Mouse (Mus musculus): ENCODE data around the gene Stap2. TPM values are rescaled to one million over a fixed set of nuclear protein-coding genes. Genes with fewer than 3 reads are reported as not detected.

The Stap2 gene
- polyA plus RNA-seq, 1 experiment from 2014 or later, result 5.1 TPM

- Histone ChIP-seq H3K27me3 (ENCODE audit: control insufficient read depth, insufficient read depth, low read length) (no peaks in the 10 kb centered on the region), H3K36me3 (ENCODE audit: control insufficient read depth, insufficient read depth, low read length) (peaks cover 21% of the 10 kb centered on the region), H3K9me3 (ENCODE audit: control insufficient read depth, low read length) (no peaks in the 10 kb centered on the region), H3K9ac (replicated peaks; ENCODE audit: low read length) (peak within 1 kb of the TSS; percentile 80), H3K4me2 (ENCODE audit: low read length) (peak within 1 kb of the TSS; percentile 69), H3K27ac (replicated peaks; ENCODE audit: low read depth, low read length) (peak within 1 kb of the TSS; percentile 86), H3K4me1 (ENCODE audit: control insufficient read depth, insufficient read depth, low read length) (peaks cover 18% of the 10 kb centered on the region), H3K4me3 (replicated peaks; ENCODE audit: low read depth, low read length) (peak within 1 kb of the TSS; percentile 88)
- ATAC-seq (ENCODE audit: low FRiP score, low TSS enrichment) (peak; percentile 91), DNase-seq (peak; percentile 100)
- under 1% methylated on average over 74 of the region's 74 CpGs for WGBS
Observed at GRCm38 (mm10) chr17:56036176-56036900, 31.0 kb upstream of the Stap2 start, which contains the start of gene Sh3gl1. Sh3gl1 (minus strand) TSS chr17:56036635.

- H3K27me3 ChIP-seq (ENCODE audit: control insufficient read depth, insufficient read depth, low read length), result no peaks in the 10 kb centered on the region
- DNase-seq, result no peak
- H3K27ac ChIP-seq (replicated peaks; ENCODE audit: low read depth, low read length), result no peak overlapping the region
- H3K9me3 ChIP-seq (ENCODE audit: control insufficient read depth, low read length), result no peaks in the 10 kb centered on the region
- H3K4me3 ChIP-seq (replicated peaks; ENCODE audit: low read depth, low read length), result peak overlapping the region; percentile 88; the same call in 1 of the 2 replicates
- peaks cover 24% of the 10 kb centered on the region for H3K36me3 ChIP-seq (ENCODE audit: control insufficient read depth, insufficient read depth, low read length)
- H3K4me1 ChIP-seq (ENCODE audit: control insufficient read depth, insufficient read depth, low read length), result peaks cover 11% of the 10 kb centered on the region
- peak overlapping the region; percentile 80; the same call in 1 of the 2 replicates for H3K9ac ChIP-seq (replicated peaks; ENCODE audit: low read length)
- WGBS, result 94% methylated on average over 4 of the region's 4 CpGs
- H3K4me2 ChIP-seq (ENCODE audit: low read length), result peak overlapping the region; percentile 69
- ATAC-seq (ENCODE audit: low FRiP score, low TSS enrichment), result no peak
Observed at GRCm38 (mm10) chr17:56035216-56035615, 29.8 kb upstream of the Stap2 start.

GRCm38 (mm10) chr17:56034726-56035100, 29.3 kb upstream of the Stap2 start:
- no peaks in the 10 kb centered on the region for H3K9me3 ChIP-seq (ENCODE audit: control insufficient read depth, low read length)
- ATAC-seq (ENCODE audit: low FRiP score, low TSS enrichment), result no peak
- H3K27ac ChIP-seq (replicated peaks; ENCODE audit: low read depth, low read length), result no peak overlapping the region
- no peak for DNase-seq
- H3K4me2 ChIP-seq (ENCODE audit: low read length), result peak overlapping the region; percentile 69
- WGBS, result 93% methylated on average over 6 of the region's 6 CpGs
- H3K27me3 ChIP-seq (ENCODE audit: control insufficient read depth, insufficient read depth, low read length), result no peaks in the 10 kb centered on the region
- peaks cover 11% of the 10 kb centered on the region for H3K4me1 ChIP-seq (ENCODE audit: control insufficient read depth, insufficient read depth, low read length)
- peak overlapping the region; percentile 80; the same call in 1 of the 2 replicates for H3K9ac ChIP-seq (replicated peaks; ENCODE audit: low read length)
- 0 out of 2 replicates have a peak overlapping the region, but pooled peaks have one; percentile 88 for H3K4me3 ChIP-seq (replicated peaks; ENCODE audit: low read depth, low read length)
- peaks cover 24% of the 10 kb centered on the region for H3K36me3 ChIP-seq (ENCODE audit: control insufficient read depth, insufficient read depth, low read length)

GRCm38 (mm10) chr17:56034040-56034725, 28.8 kb upstream of the Stap2 start:
- ATAC-seq (ENCODE audit: low FRiP score, low TSS enrichment) (no peak), DNase-seq (no peak)
- Histone ChIP-seq H3K9ac (replicated peaks; ENCODE audit: low read length) (no peak overlapping the region), H3K27me3 (ENCODE audit: control insufficient read depth, insufficient read depth, low read length) (no peaks in the 10 kb centered on the region), H3K36me3 (ENCODE audit: control insufficient read depth, insufficient read depth, low read length) (peaks cover 28% of the 10 kb centered on the region), H3K4me1 (ENCODE audit: control insufficient read depth, insufficient read depth, low read length) (peaks cover 11% of the 10 kb centered on the region), H3K27ac (replicated peaks; ENCODE audit: low read depth, low read length) (no peak overlapping the region), H3K4me2 (ENCODE audit: low read length) (no peak overlapping the region), H3K4me3 (replicated peaks; ENCODE audit: low read depth, low read length) (no peak overlapping the region), H3K9me3 (ENCODE audit: control insufficient read depth, low read length) (no peaks in the 10 kb centered on the region)
- 94% methylated on average over 7 of the region's 7 CpGs for WGBS

- no peak for DNase-seq
- peaks cover 31% of the 10 kb centered on the region for H3K36me3 ChIP-seq (ENCODE audit: control insufficient read depth, insufficient read depth, low read length)
Observed at GRCm38 (mm10) chr17:56032831-56033230, 27.4 kb upstream of the Stap2 start.

GRCm38 (mm10) chr17:56032127-56032733, 26.8 kb upstream of the Stap2 start:
- Histone ChIP-seq H3K27me3 (ENCODE audit: control insufficient read depth, insufficient read depth, low read length) (no peaks in the 10 kb centered on the region), H3K4me2 (ENCODE audit: low read length) (no peak overlapping the region), H3K9me3 (ENCODE audit: control insufficient read depth, low read length) (no peaks in the 10 kb centered on the region), H3K4me1 (ENCODE audit: control insufficient read depth, insufficient read depth, low read length) (peaks cover 11% of the 10 kb centered on the region), H3K9ac (replicated peaks; ENCODE audit: low read length) (no peak overlapping the region), H3K27ac (replicated peaks; ENCODE audit: low read depth, low read length) (no peak overlapping the region), H3K4me3 (replicated peaks; ENCODE audit: low read depth, low read length) (no peak overlapping the region), H3K36me3 (ENCODE audit: control insufficient read depth, insufficient read depth, low read length) (peaks cover 33% of the 10 kb centered on the region)
- ATAC-seq (ENCODE audit: low FRiP score, low TSS enrichment) (no peak), DNase-seq (no peak)
- 77% methylated on average over 6 of the region's 6 CpGs for WGBS

More at GRCm38 (mm10) chr17:56032831-56033230, 27.4 kb upstream of the Stap2 start:
- Histone ChIP-seq H3K27me3 (ENCODE audit: control insufficient read depth, insufficient read depth, low read length) (no peaks in the 10 kb centered on the region), H3K9ac (replicated peaks; ENCODE audit: low read length) (no peak overlapping the region), H3K4me3 (replicated peaks; ENCODE audit: low read depth, low read length) (no peak overlapping the region), H3K27ac (replicated peaks; ENCODE audit: low read depth, low read length) (no peak overlapping the region), H3K4me2 (ENCODE audit: low read length) (no peak overlapping the region), H3K9me3 (ENCODE audit: control insufficient read depth, low read length) (no peaks in the 10 kb centered on the region), H3K4me1 (ENCODE audit: control insufficient read depth, insufficient read depth, low read length) (peaks cover 11% of the 10 kb centered on the region)
- WGBS, result 82% methylated on average over 7 of the region's 7 CpGs
- ATAC-seq (ENCODE audit: low FRiP score, low TSS enrichment), result no peak

- Histone ChIP-seq H3K27ac (replicated peaks; ENCODE audit: low read depth, low read length) (no peak overlapping the region), H3K27me3 (ENCODE audit: control insufficient read depth, insufficient read depth, low read length) (no peaks in the 10 kb centered on the region), H3K9me3 (ENCODE audit: control insufficient read depth, low read length) (no peaks in the 10 kb centered on the region), H3K4me3 (replicated peaks; ENCODE audit: low read depth, low read length) (no peak overlapping the region), H3K9ac (replicated peaks; ENCODE audit: low read length) (no peak overlapping the region), H3K4me2 (ENCODE audit: low read length) (no peak overlapping the region), H3K36me3 (ENCODE audit: control insufficient read depth, insufficient read depth, low read length) (peaks cover 33% of the 10 kb centered on the region), H3K4me1 (ENCODE audit: control insufficient read depth, insufficient read depth, low read length) (peaks cover 11% of the 10 kb centered on the region)
- no peak for DNase-seq
- ATAC-seq (ENCODE audit: low FRiP score, low TSS enrichment), result no peak
- 92% methylated on average over 7 of the region's 7 CpGs for WGBS
Observed at GRCm38 (mm10) chr17:56031431-56031830, 26.0 kb upstream of the Stap2 start.

GRCm38 (mm10) chr17:56030919-56031318, 25.5 kb upstream of the Stap2 start:
- no peak overlapping the region for H3K4me2 ChIP-seq (ENCODE audit: low read length)
- DNase-seq (no peak), ATAC-seq (ENCODE audit: low FRiP score, low TSS enrichment) (no peak)
- WGBS, result 82% methylated on average over 5 of the region's 5 CpGs
- H3K9me3 ChIP-seq (ENCODE audit: control insufficient read depth, low read length), result no peaks in the 10 kb centered on the region
- no peak overlapping the region for H3K4me3 ChIP-seq (replicated peaks; ENCODE audit: low read depth, low read length)
- no peaks in the 10 kb centered on the region for H3K27me3 ChIP-seq (ENCODE audit: control insufficient read depth, insufficient read depth, low read length)
- H3K4me1 ChIP-seq (ENCODE audit: control insufficient read depth, insufficient read depth, low read length), result peaks cover 11% of the 10 kb centered on the region
- H3K27ac ChIP-seq (replicated peaks; ENCODE audit: low read depth, low read length), result no peak overlapping the region
- H3K9ac ChIP-seq (replicated peaks; ENCODE audit: low read length), result no peak overlapping the region
- peaks cover 33% of the 10 kb centered on the region for H3K36me3 ChIP-seq (ENCODE audit: control insufficient read depth, insufficient read depth, low read length)

Data from midbrain, embryonic 14.5 days (tissue).